Mouse (Mus musculus) T-cell, adult 2 months (primary cell): ENCODE measurements around the gene Tas1r1.

Source experiments
- DNase-seq: peaks from one replicate; pipeline ENCODE4 v3.0.0; 2022; ENCODE audit warnings: low spot score

The Tas1r1 gene

DNA sequence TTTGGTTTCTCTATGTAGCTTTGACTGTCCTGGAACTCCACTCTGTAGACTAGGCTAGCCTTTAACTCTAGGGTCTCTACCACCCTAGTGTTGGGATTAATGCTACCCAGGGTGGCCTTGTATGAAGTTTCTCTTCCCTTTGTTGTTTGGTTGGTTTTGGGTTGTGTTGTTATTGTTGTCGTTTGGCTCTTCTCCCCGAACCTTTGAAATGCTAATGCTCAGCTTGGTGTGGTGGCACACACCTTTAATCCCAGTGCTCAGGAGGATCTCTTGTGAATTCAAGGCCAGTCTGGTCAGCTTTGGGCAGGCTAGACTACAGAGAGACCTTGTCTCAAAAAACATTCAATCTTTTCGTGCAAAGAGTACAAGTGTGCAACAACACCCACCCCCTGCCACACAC lies 4.8 kb upstream of the Tas1r1 start:
- DNase-seq = no peak

GRCm38 (mm10) chr4:152041924-152042641 lies 3.7 kb upstream of the Tas1r1 start:
- no peak for DNase-seq

DNA sequence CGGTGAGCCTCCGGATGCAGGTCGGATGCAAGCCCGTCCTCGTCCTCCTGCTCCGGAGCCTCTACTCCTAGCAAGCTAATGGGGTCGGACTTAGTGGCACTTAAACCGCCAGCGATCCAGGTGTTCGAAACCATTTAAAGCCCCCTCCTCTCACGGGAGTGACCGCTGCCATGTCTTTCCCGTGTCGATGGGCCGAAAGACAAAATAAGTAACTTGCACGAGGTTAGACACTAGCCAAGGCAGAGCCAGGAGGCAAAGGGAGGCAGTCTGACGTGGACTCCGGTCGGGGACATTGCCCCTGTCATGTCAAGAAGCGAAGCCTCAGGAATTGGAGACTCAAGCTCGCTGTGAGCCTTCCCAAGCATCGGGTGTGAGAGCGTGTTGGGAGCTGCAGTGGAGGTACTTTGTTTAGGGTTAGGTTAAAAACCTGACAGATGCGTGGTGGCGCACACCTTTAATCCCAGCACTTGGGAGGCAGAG lies 1.5 kb upstream of the Tas1r1 start:
- no peak for DNase-seq

GRCm38 (mm10) chr4:152038985-152039830 lies 840 bp upstream of the Tas1r1 start, which contains the start of gene Nol9:
TSS of gene Nol9 (plus strand) at chr4:152039321.
- peak; percentile 95 for DNase-seq

DNA sequence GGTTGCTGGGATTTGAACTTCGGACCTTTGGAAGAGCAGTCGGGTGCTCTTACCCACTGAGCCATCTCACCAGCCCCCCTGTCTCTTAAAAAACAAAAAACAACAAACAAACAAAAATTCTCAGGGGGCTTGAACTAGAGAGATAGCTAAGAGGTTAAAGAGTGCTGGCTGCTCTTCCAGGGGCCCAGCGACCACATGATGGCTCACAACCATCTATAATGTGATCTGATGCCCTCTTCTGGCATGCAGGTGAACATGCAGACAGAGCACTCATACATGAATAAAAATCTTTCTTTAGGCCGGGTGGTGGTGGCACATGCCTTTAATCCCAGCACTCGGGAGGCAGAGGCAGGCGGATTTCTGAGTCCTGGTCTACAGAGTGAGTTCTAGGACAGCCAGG lies 1.9 kb downstream of the Tas1r1 start:
- DNase-seq = peak; percentile 15

- no peak for DNase-seq
Observed at GRCm38 (mm10) chr4:152032922-152033321, 5.4 kb downstream of the Tas1r1 start.

DNA sequence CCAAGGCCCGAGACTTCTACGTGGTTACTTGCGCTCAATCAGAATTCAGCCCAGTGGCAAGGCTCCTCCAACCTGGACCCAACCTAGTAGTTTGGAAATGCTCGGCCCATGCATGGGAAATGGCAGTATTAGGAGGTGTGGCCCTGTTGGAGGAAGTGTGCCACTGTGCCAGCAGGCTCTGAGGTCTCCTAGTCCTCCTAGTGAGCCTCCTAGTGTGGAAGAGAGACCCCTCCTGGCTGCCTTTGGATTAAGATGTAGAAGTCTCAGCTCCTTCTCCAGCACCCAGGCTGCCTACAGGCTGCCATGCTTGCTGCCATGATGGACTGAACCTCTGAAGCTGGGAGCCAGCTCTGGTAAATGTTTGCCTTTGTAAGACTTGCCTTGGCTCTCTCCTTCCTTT lies 8.4 kb downstream of the Tas1r1 start:
- no peak for DNase-seq

DNA sequence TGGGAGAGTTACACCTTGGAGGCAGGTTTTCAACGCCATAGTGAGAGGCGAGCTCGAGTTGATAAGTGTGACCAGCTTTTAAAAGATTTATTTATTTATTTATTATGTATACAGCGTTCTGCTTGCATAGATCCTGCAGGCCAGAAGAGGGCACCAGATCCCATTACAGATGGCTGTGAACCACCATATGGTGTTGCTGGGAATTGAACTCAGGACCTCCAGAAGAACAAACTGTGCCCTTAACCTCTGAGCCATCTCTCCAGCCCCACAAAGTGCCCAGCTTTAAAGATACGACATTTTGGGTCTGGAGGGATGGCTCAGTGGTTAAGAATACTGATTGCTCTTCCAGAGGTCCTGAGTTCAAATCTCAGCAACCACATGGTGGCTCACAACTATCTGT lies 9.3 kb downstream of the Tas1r1 start:
- peak; percentile 34 for DNase-seq

DNA sequence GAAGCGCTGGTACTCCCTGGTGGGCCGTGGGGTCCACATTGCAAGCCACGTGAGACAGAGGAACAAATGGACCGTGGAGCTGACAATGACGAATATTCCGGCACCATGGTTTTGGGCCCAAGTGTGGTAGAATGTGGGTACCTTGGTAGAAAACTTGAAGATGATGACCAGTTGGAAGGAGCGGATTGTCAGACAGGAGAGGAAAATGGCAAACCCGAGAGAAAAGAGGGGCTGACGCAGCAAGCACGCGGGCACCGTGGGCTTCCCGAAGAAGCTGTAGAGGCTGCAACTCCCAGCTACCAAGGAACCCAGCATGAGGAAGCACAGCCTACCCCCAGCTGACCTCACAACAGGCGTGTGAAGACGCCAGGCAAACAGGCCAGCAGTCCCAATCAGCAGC lies 9.9 kb downstream of the Tas1r1 start:
- no peak for DNase-seq

- peak; percentile 95 for DNase-seq
Observed at GRCm38 (mm10) chr4:152027524-152027923, 10.8 kb downstream of the Tas1r1 start, which contains the start of gene Zbtb48. TSS of gene Zbtb48 (minus strand) at chr4:152027671.

DNA sequence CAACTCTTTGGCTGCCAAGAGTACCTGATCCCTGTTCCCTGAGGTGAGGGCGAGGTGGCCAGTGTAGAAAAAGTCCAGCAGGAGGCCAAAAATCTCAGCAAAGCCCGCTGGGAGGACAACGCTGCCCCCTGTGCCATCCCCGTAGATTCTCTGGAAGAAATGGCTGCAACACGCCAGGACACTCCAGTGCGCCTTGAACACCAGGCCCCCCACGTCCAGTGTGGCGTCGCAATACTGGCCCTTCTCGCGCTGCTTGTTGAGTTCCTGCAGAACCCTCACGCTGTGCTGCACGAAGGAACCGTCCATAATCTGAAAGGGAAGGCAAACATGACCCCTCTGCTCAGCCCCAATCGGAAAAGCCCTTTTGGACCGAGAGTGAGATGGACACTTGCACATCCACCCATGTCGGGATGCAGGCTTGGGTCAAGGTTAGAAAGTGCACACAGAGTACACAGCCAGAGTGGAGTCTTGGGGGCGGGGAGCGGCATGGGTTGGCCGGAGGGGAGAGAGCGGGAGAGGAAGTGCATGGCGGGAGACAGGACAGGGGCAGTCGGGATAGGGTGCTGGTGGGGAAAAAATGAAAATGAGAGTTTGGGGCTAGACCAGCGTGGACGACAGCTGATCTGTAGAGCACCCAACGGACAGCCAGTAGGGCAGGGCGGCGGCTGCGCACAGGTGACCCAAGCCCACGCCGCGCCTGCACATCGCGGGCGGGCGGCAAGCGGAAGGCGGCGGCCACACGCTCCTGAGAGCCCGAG lies 11.4 kb downstream of the Tas1r1 start:
- peak; percentile 14 for DNase-seq

DNA sequence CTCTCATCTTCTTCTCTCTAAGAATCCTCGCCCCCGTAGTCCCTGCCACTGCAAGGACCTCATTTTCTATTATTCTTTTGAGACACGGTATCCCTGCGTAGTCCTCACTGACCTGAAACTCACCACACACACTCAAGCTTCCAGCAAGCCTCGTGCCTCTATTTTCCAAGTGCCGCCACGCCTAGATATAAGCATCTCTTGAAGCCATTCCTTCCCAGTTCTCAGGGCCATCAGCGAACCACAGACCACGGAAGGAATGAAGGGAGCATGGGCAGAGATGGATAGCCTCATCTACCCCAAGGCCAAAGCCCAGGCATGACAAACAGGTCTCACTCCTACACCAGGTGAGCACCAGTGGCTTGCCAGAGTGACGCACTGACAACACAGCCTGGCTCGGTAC lies 13.8 kb downstream of the Tas1r1 start:
- no peak for DNase-seq

DNA sequence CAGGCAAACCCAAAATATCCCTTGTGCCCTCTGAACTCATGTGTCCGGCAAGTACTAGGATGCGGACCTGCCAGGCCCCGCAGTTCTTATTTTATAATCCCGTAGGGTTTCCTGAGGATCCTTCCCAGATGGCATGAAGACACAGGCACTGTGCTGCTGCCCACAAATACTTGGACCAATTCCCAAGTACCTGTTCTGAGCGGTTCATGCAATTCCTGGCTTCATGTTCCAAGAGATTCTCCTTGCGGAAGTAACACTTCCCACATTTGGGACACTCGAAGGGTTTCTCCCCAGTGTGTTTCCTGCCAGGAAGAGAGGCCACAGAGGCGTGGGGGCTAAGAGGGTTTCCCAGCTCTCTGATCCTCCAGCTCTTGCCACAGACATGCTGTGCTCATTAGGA lies 15.9 kb downstream of the Tas1r1 start:
- DNase-seq = no peak

DNA sequence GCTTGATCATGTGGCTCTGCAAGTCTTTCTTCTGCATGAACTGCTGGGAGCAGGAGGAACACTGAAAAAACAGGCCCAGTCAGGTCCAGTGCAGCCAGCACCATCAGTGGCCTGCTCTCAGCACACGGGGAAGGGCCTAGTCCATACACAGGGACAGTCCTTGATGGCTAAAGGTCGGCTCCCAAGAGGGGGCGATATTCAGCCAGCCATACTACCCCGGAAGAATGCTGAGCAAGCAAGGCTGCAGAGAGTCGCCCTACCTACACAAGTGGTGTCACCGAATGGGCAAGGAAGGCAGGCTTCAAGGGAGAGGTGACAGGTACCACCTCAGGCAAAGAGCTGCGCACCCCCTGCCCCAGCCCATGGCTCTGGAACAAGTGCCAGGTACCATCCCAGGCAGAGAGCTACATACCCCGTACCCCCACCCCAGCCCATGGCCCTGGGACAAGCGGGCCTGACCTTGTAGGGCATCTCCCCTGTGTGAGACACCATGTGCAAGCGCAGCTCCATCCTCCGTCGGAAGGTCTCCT lies 16.7 kb downstream of the Tas1r1 start:
- DNase-seq = no peak

DNA sequence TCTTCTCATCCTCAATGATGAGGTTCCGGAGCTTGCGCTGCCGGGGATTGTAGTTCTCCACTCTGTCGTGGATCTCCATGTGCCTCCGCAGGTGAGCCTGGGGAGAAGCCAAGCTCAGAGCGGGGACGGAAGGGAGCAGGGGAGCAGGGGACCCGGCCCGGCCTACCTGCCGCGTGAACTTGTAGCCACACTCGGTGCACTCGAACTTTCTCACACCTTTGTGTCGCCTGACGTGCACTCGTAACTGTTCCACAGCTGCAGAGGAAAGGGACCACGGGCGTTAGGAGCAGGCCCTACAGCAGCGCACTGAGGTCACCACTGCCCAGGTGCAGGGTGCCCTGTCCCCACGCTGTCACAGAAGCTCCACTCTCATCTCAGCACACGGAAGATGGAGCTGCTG lies 18.3 kb downstream of the Tas1r1 start:
- no peak for DNase-seq

- no peak for DNase-seq
Observed at GRCm38 (mm10) chr4:152019073-152019472, 19.3 kb downstream of the Tas1r1 start.

GRCm38 (mm10) chr4:152013036-152013813 lies 25.1 kb downstream of the Tas1r1 start:
- no peak for DNase-seq

DNA sequence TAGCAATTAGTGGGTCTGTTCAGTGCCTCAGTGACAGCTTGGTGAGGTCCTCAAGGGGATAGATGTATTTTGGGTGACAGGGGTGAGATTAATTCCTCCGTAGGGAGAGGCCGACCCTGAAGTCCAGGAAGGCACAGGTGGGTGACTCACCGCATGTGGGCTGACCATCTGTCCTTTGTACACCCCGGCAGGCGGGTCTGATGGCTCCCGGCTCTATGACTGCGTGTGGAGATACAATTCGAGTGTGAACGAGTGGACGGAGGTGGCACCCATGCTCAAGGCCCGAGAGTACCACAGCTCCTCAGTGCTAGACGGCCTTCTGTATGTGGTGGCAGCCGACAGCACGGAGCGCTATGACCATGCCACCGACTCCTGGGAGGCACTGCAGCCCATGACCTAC lies 26.3 kb downstream of the Tas1r1 start:
- DNase-seq = no peak

GRCm38 (mm10) chr4:152011171-152011760 lies 27.1 kb downstream of the Tas1r1 start:
- no peak for DNase-seq

DNA sequence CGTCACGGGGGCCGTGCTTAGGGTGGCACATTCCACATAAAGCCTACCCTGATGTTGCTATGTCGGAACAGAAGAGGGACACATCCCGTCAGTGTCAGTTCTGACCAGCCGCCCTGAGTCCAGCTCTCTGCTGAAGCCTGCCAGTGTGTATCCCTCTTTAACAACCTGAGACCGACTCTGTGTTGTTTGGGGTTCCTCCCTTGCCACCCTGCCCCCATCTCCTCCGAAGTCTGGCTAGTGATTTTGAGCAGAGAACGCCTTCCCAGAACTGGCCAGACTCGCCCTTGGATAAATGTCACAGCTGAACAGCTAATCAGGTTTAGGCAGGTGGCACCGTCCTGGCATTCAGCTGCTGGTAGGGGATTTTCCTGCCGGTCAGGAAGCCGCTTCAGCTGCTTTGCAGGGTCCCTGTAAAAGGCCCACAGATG lies 27.6 kb downstream of the Tas1r1 start:
- no peak for DNase-seq
